Mouse (Mus musculus) heart, adult 11 months (tissue): ENCODE data around the gene Ugt1a1.
"Not testable (repeated sequence)": the region's sequence is repeated elsewhere in the genome, so short reads cannot be mapped to it uniquely, and the experiment has no call there.

Source experiments
- DNase-seq: peaks from one replicate; pipeline ENCODE4 v3.0.0; 2022

Ugt1a1 gene

GRCm38 (mm10) chr1:88211812-88212211 is at the start of gene Ugt1a1:
Ugt1a1 (plus strand) TSS chr1:88211959.
- DNase-seq: peak; percentile 92

DNA sequence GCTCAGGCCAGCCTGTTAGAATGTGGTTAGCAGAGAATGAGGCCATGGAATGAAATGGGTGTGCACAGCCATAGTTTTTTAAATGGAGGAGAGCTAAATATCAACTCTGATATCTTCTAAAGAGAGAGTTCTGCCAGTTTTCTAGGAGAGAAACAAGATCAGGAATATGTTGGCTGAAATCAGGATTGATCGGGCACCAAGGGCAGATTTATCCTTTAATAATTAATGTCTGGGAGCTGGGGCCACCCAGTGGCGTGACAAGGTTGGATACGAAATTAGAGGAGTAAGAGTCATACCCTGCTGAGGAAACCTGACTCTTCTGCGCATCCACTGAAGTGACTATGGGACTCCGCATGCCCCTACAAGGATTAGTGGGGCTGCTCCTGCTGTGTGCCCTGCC is 46.0 kb upstream of the Ugt1a1 start, which contains the start of gene Ugt1a5:
Ugt1a5 (plus strand) TSS at position 302 of the 400 bp plus-strand sequence.
- DNase-seq: no peak

DNA sequence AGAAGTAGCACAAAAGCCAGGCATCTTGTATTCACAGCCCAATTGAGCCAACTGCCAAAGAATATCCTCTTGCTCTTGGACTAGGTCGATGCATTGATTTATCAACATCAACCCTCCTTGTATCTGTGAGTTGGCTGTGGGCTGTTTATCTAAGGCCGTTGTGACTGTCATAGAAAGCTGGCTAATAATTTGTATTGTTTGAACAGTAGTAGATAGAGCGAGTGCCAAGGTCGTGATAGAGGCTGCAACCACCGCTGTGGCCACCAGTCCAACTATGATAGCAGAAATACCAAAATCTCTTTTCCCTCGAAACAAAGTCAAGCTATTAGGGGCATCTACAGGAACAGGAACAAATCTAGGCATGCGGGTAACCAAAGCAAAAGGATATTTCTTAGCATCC is 39.6 kb upstream of the Ugt1a1 start:
- DNase-seq: not testable (repeated sequence)

DNA sequence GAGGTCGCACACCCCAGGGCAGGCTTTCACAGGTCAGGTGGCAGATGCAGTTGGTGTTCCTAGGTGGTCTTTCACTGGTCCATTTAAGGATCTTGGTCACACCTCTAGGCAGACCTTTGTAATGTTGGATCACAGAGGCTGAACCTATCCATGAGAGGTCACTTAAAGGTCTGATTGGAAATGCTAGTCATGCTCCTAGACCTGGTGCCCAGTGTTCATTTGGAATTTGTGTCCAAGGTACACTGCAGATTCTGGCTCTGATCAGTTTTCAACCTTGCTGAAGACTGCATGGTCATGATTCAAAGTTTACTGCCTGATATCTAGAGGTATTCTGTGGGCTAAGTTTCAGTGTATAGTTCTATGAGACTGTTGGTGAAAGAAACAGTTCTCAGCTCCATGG is 32.1 kb upstream of the Ugt1a1 start:
- peak; percentile 41 for DNase-seq

DNA sequence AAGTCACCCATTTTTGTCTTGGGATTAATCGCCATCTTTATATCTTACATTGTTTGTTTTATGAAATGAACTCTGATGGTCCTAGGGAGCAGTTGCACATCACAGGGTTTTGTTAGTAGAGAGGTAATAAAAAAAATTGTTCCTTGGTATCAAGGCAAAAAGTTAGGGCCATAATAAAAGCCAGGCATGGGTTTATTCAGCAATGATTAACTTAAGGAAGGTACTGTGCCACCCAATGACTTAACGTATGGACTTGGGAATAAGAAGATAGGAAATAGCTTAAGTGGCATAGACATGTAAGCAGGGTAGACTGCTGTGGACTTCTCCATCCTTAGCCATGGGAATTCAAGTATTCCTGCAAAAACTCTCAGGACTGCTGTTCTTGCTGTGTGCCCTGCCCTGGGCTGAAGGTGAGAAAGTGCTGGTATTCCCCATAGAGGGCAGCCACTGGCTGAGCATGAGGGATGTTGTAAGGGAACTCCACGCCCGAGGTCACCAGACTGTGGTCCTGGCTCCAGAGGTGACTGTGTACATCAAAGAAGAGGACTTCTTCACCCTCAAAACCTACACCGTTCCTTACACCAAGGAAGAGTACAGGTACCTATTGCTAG is 25.3 kb upstream of the Ugt1a1 start:
- DNase-seq: peak; percentile 55

DNA sequence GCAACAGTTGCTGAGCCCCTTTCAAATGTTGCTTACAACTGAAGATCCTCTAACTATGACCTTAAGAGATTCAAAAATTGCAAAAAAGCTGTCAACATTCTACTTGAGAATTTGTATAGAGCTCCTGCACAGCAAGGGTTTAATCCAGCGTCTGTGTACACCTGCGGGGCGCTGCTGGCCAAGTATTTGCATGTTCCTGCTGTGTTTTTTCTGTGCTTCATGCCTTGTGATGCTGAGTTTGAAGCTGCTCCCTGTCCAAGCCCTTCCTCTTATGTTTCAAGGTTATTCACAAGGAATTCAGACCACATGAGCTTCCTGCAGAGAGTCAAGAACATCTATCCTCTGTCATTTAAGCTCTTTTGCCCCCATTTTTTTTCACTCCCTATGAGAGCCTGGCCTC is 19.6 kb upstream of the Ugt1a1 start:
- DNase-seq: peak; percentile 83

DNA sequence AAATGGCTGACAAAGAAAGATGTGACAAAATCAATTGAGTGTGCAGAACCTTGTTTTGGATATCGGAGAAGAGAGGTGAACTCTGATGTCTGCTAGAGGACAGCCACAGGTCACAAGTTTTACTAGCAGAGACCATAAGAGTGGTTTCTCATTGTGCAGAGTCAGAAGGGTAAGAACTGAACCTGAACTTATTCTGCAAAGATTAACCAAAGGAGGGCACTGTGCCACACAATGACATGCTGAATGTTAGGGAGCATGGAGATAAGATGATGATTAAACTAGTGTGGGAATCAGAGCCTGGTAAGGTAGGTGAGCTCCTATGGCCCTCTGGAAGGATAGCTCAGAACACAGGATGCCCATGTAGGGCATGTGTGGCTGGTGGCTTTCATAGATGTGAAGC is 16.1 kb upstream of the Ugt1a1 start:
- DNase-seq: peak; percentile 45

DNA sequence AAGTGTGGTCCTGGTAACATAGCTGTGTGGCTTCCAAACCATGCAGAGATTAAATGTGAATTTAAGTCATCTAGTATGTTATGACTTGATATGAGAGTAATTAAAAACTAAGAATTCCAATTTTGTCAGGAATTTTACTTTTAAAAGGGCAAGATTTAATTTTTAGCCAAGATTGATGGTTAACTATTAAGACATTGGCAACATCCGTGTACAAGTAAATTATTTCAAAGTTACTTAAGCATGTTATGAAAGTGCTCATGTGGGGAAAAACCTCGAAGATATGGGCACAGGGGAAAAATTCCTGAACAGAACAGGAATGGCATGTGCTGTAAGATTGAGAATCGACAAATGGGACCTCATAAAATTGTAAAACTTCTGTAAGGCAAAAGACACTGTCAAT is 14.3 kb upstream of the Ugt1a1 start:
- DNase-seq: peak; percentile 22

GRCm38 (mm10) chr1:88199996-88200395 is 11.8 kb upstream of the Ugt1a1 start:
- peak; percentile 80 for DNase-seq

DNA sequence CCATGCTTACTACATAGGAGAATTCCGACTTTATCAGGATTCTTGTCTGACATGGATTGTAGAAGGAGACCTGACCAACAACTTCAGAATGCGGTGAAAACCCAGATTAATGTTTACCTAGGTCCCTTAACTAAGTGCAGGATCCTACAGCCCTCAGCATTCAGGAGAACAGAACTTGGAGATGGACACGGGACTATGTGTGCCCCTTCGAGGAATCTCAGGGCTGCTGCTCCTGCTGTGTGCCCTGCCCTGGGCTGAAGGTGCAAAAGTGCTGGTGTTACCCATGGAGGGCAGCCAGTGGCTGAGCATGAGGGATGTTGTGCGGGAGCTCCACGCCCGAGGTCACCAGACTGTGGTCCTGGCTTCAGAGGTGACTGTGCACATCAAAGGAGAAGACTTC is 11.3 kb upstream of the Ugt1a1 start, which contains the start of gene Ugt1a2:
Ugt1a2 (plus strand) TSS at position 146 of the 400 bp plus-strand sequence.
- peak; percentile 70 for DNase-seq

DNA sequence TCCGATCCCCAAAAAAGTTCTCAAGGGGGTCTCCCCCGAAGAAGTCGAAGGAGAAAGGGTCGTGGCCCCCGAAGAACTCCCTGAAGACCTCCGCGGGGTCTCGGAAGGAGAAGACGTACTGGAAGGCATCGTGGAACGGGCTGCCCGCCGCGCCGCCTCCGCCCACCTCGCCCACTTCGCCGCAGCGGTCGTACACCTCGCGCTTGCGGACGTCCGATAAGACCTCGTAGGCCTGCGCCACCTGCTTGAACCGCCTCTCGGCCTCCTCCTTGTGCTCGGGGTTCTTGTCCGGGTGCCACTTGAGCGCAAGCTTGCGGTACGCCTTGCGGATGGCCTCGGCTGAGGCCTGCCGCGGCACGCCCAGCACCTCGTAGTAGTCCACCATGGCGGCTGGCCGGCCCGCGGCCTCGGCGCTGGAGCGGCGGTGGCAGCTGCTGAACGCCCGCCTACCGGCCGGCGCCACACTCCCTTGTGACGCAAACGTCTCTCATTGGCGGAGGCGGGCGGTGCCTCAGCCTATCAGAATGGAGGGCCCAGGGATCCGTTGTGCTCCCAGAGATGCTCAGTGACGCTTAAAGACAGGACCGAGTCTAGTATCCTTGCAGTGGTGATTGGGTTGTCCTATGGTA is 6.4 kb upstream of the Ugt1a1 start, which contains the start of gene Dnajb3:
Dnajb3 (minus strand) TSS at position 489 of the 629 bp plus-strand sequence.
- DNase-seq: peak; percentile 98

DNA sequence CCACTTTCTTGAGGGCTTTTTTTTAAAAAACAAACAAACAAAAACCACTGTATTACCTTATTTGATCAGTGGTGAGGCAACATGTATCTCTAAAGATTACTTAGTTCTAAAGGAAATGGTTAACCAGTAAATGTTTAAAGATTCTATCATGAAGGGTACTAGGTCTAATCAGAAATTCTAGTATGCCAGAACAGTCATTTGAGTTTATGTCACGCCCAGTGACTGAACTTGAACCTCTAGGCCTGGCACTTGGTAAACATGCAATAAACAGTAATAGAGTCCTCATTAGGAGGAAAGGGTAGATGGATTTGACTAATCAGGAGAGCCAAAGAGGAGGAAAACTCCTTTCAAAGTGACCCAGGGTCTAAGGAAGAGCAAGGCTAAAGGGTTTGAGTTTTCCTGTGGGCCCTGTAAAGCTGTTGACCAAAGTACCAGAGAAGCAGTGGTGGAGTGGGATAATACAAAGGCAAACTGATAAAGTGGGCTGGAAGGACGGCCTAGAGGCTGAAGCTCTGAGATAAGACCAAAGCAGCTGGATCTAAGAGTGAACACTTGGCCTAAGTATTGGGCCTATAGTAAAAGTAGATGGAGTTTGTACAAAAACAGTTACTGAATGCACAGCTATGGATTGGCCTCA is 4.8 kb upstream of the Ugt1a1 start:
- peak; percentile 19 for DNase-seq

- peak; percentile 89 for DNase-seq
Measured at GRCm38 (mm10) chr1:88212341-88213045, 734 bp downstream of the Ugt1a1 start.

- DNase-seq: no peak
Measured at GRCm38 (mm10) chr1:88213061-88213460, 1.3 kb downstream of the Ugt1a1 start.

- DNase-seq: peak; percentile 93
Measured at GRCm38 (mm10) chr1:88213766-88214461, 2.2 kb downstream of the Ugt1a1 start.

GRCm38 (mm10) chr1:88214462-88214952 is 2.7 kb downstream of the Ugt1a1 start:
- DNase-seq: peak; percentile 93

GRCm38 (mm10) chr1:88215466-88216380 is 4.0 kb downstream of the Ugt1a1 start:
- peak; percentile 92 for DNase-seq

DNA sequence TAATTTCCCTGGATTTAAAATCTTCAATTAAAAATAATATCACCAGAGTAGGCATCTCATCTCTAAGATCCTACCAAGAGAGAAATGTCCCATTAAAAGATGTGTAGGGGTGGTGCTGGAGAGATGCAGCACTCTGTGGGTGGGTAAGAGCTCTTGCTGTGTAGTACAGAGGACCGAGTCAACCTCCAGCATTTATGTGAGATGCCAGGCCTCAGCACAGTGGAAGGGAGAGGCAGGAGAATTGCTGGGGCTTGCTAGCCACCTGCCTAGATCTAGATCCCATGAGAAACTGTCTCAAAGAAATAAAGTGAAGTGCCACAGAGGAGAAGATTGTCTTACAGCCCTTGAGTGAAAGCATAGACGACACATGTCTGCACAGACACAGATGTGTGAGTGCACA is 4.8 kb downstream of the Ugt1a1 start:
- peak; percentile 90 for DNase-seq

GRCm38 (mm10) chr1:88217144-88217543 is 5.4 kb downstream of the Ugt1a1 start:
- peak; percentile 91 for DNase-seq

GRCm38 (mm10) chr1:88217576-88217975 is 5.8 kb downstream of the Ugt1a1 start:
- DNase-seq: peak; percentile 90

GRCm38 (mm10) chr1:88218051-88218450 is 6.3 kb downstream of the Ugt1a1 start:
- DNase-seq: peak; percentile 94
